Mouse (Mus musculus) central nervous system, embryonic 14 days (tissue): Measurements from ENCODE around the gene Baat. TPM values are rescaled to one million over a fixed set of nuclear protein-coding genes. Genes with fewer than 3 reads are reported as not detected.

Experiments used
- polyA plus RNA-seq: library from polyadenylated mRNA; depleted of rRNA; stranded (reverse); fragments of >200 nt; gene quantifications from 2 replicates; pipeline ENCODE4 v1.2.3, GENCODE M21; 2012; rRNA removed

The Baat gene
- polyA plus RNA-seq: 0.12 and 0.21 TPM in 2 replicates

DNA sequence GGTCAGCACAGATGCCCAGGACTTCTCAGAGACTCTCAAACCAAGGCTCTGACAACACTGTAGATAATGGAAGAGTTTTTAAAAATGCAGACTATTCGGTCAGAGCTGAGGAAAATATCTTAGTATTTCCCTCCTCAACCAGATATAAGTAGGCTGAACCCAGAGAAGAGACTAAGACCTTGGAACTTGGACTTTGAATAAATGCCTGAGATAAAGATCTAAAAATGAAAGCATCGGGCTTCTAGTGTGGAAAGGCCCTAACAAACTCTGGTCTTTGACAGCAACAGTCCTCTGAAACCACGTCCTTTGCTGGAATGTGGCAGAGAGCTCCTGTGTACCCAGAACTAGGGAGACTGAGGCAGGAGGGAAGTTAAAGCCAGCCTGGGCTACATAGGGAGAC lies at the start of gene Baat:
Gene Baat, minus strand, starts transcription at position 172 of the 400 bp plus-strand sequence.

DNA sequence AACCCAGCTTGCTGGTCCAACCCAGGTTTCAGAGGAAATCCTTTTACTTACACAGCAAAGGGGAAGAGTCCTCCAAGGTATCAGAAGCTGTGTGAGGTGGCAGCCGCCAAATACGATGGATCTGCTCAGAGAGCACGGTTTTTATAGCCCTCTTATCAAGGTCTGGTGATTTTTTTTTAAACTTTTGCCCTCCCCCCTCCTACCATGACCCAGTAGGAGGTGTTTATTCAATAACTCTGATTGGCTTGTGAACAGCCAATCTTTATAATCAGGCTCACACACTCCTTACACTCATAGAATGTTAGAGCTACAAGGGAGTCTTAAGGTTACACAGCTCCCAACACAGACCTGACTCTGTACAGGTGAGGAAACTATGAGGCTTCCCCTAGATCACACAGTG lies 43.0 kb upstream of the Baat start, which contains the start of gene Aldob:
Gene Aldob, minus strand, starts transcription at position 164 of the 400 bp plus-strand sequence.

DNA sequence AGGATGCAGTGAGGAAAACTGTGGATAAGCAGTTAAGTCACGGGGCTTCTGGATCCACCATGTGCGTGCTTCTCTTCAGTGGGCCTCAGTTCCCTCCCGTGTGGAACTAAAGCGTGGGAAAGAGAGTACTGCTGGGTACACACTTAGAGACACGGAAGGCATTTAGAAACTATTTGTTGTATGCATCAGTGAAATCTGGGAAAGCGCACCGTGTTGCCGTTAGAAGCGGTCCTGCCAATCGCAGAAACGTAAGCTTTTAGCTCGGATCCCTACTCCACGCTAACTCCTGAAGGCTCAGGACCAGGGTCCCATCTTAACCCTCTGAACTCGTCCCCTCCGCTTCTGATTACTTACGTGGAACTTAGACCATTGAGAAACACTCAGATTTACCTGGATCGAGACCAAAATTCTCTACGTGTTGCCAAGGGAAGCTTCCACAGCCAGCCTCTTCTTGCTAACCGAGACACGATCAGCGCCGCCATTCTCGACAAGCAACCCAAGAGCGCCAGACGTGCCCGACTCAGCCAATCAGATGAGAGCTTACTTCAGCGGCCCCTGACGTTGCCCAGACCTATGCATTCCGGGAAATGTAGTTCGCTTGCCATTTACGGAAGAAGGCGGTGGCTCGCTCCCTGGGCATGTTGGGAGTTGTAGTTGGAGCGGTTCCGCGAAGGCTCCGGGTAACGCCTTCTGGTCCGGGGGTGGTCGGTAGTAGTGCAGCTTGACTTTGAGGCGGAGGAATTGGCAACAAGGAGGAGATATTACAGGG lies 14.4 kb upstream of the Baat start, which contains the start of the genes Mrpl50 and Zfp189:
Gene Mrpl50, minus strand, starts transcription at position 522 of the 769 bp plus-strand sequence.
Gene Zfp189, plus strand, starts transcription at position 605 of the 769 bp plus-strand sequence.

DNA sequence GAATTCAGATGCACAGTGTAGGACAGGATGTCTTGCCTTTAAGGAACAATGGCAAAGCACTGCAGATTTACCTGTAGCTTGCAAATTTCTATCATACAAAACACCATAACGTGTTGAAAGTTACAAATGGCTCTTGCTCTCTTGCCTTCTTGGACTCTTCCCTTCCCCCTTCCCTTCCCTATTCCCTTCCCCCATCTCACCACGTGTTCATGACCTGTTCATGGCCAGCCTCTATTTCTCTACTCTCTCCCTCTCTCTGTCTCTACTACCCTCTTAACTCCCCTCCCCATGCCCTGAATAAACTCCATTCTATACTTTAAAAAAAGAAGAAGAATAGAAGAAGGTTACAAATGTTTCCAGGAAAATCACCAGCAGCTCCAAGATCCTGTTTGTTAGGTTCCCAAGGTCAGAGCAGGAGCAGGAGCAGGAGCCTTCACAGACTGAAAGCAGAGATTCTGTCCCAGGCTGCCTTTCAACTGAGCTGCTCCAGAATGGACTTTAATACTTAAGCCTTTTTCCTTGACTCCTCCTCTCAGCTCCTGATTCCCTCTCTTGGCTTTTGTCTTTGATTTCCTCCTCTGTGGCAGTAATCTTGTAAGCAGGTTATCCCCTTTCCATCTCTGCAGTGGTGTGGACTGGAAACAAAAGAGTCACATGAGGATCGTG lies 32.8 kb downstream of the Baat start, which contains the start of gene Acnat1:
Gene Acnat1, minus strand, starts transcription at position 478 of the 666 bp plus-strand sequence.

Other genes with a start within 250 kb of the Baat start
- not detected in 2 replicates for gene Acnat2, start 98.4 kb downstream of the Baat start, polyA plus RNA-seq
- 0.04 and 0.10 TPM in 2 replicates for gene Acnat1, start 32.6 kb downstream of the Baat start, polyA plus RNA-seq
- gene Mrpl50, start 14.5 kb upstream of the Baat start, polyA plus RNA-seq: 36.9 and 37.6 TPM in 2 replicates
- 7.7 and 7.8 TPM in 2 replicates for gene Zfp189, start 14.6 kb upstream of the Baat start, polyA plus RNA-seq
- 0.45 and 0.74 TPM in 2 replicates for gene Aldob, start 43.0 kb upstream of the Baat start, polyA plus RNA-seq
- gene Tmem246, start 91.3 kb upstream of the Baat start, polyA plus RNA-seq: 36.2 and 42.2 TPM in 2 replicates
- gene Rnf20, start 125.4 kb upstream of the Baat start, polyA plus RNA-seq: 62.9 and 64.8 TPM in 2 replicates
- 0.16 and 0.24 TPM in 2 replicates for gene Ppp3r2, start 175.5 kb upstream of the Baat start, polyA plus RNA-seq